In the genomic region with DNA sequence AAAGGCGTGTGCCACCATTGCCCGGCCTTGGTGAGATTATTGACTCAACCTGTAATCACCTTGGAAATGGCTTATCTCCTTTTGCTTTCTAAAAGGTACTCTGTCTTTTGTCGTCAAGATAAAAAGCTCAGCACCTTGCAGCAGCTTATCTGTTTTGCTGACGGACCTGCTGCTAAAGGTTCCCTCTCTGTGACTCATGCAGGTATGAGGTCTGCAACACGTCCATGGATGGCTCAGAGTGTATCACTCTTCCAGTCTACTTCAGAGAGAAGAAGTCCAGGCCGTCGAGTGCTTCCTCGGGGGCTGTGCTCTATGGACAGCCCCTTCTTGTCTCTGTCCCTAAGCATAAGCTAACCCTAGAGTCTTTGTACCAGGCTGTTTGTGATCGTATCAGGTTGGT, we compare ENCODE assay signal across 26 mouse cellular contexts. TPM values are rescaled to one million over a fixed set of nuclear protein-coding genes. Genes with fewer than 3 reads are reported as not detected.
"Had no signal": no experiment of that assay in that cellular context is flagged by ENCODE, and none has a peak within 500 bp of the region (broad histone marks: within the 10 kb centered on the region; RNA-seq: fewer than 3 reads in every experiment).

No protein-coding gene starts in this region.

- ATAC-seq: inflammation-experienced regulatory T-cells, adult 6 months; liver, postnatal 0 days had no signal

- H3K27ac ChIP-seq: limb, embryonic 10.5 days; limb, embryonic 13.5 days; liver, embryonic 14.5 days; lung, embryonic 15.5 days had no signal

- H3K4me1 ChIP-seq: limb, embryonic 10.5 days; limb, embryonic 13.5 days; lung, embryonic 15.5 days had no signal

- DNase-seq: kidney, adult 18-20 months; kidney, adult 9 months; kidney, postnatal 14 days; kidney, postnatal 4 days; liver; liver, postnatal 0 days; lung, postnatal 14 days; midbrain, embryonic 14.5 days; thymus, postnatal 36 days had no signal

- H3K4me2 ChIP-seq: limb, embryonic 13.5 days; lung, embryonic 15.5 days; midbrain, embryonic 11.5 days had no signal

- H3K27me3 ChIP-seq: limb, embryonic 13.5 days; lung, embryonic 15.5 days had no signal

- H3K4me3 ChIP-seq: limb, embryonic 10.5 days; limb, embryonic 13.5 days; lung, embryonic 15.5 days had no signal

- H3K9me3 ChIP-seq: limb, embryonic 10.5 days; limb, embryonic 13.5 days; lung, embryonic 15.5 days had no signal

- H3K9ac ChIP-seq: limb, embryonic 13.5 days; liver, embryonic 14.5 days; liver, postnatal 0 days; lung, embryonic 15.5 days had no signal

RNA-seq across cellular contexts. Expression of gene Ccdc36, which starts 50.0 kb away (rescaled TPM):
- total RNA-seq: layer of hippocampus, adult 18-20 months; megakaryocyte-erythroid progenitor cell, adult 5-6 weeks had no signal
- polyA plus RNA-seq: inflammation-experienced regulatory T-cells, adult 6 months had no signal

RNA-seq across cellular contexts. Expression of gene BC048562, which starts 58.0 kb away (rescaled TPM):
- total RNA-seq: layer of hippocampus, adult 18-20 months; layer of hippocampus, postnatal 14 days; left cerebral cortex, adult 8-10 months; left cerebral cortex, postnatal 14 days; megakaryocyte progenitor cell, adult 5-6 weeks; megakaryocyte-erythroid progenitor cell, adult 5-6 weeks; midbrain, postnatal 0 days had no signal
- polyA plus RNA-seq: inflammation-experienced regulatory T-cells, adult 6 months; kidney, embryonic 16.5 days; limb, embryonic 10.5 days; limb, embryonic 13.5 days; liver, embryonic 14.5 days; liver, postnatal 0 days; lung, embryonic 15.5 days; midbrain, embryonic 11.5 days; midbrain, embryonic 14.5 days; midbrain, postnatal 0 days; neural tube, embryonic 11.5 days; neural tube, embryonic 14.5 days; stomach, embryonic 14.5 days had no signal
